Mouse (Mus musculus): ENCODE measurements around the gene Slc19a2. TPM values are rescaled to one million over a fixed set of nuclear protein-coding genes. Genes with fewer than 3 reads are reported as not detected.
A peak's percentile ranks its signal among the peaks of the same experiment; 100 is the strongest.

Gene Slc19a2
- polyA plus RNA-seq, 1 experiment from 2014 or later: 8.6 TPM

GRCm38 (mm10) chr1:164261553-164261952 lies 12.7 kb downstream of the Slc19a2 start:
- H3K9ac ChIP-seq (ENCODE audit: low read depth, low read length): no peak overlapping the region
- H3K27ac ChIP-seq: no peak overlapping the region
- H3K9me3 ChIP-seq (replicated peaks; ENCODE audit: low read length): no peaks in the 10 kb centered on the region
- WGBS: 87% methylated on average over 7 of the region's 7 CpGs
- no peak for TF ChIP-seq CTCF (IDR thresholded peaks at IDR 0.05; ENCODE audit: low read depth)
- no peak overlapping the region for H3K4me3 ChIP-seq (replicated peaks; ENCODE audit: low read depth, low read length)
- H3K36me3 ChIP-seq (ENCODE audit: insufficient read depth, low read length): peaks cover 22% of the 10 kb centered on the region
- H3K4me2 ChIP-seq (ENCODE audit: low read length): no peak overlapping the region
- no peaks in the 10 kb centered on the region for H3K27me3 ChIP-seq (ENCODE audit: insufficient read depth, low read length)
- DNase-seq (ENCODE audit: low spot score) (no peak), ATAC-seq (replicated peaks; ENCODE audit: low FRiP score, low read depth) (no peak)
- no peaks in the 10 kb centered on the region for H3K4me1 ChIP-seq (replicated peaks; ENCODE audit: insufficient read depth, low read length)

- TF ChIP-seq CTCF (IDR thresholded peaks at IDR 0.05; ENCODE audit: low read depth): no peak
- no peak for ATAC-seq (replicated peaks; ENCODE audit: low FRiP score, low read depth)
- 86% methylated on average over 7 of the region's 7 CpGs for WGBS
- H3K9me3 ChIP-seq (replicated peaks; ENCODE audit: low read length): no peaks in the 10 kb centered on the region
- H3K4me1 ChIP-seq (replicated peaks; ENCODE audit: insufficient read depth, low read length): 0 out of 2 replicates have a peak, but pooled peaks cover 3% of the 10 kb centered on the region
- no peak overlapping the region for H3K4me3 ChIP-seq (replicated peaks; ENCODE audit: low read depth, low read length)
- H3K27ac ChIP-seq: no peak overlapping the region
- H3K9ac ChIP-seq (ENCODE audit: low read depth, low read length): no peak overlapping the region
- H3K4me2 ChIP-seq (ENCODE audit: low read length): no peak overlapping the region
- DNase-seq (ENCODE audit: low spot score): no peak
- H3K27me3 ChIP-seq (ENCODE audit: insufficient read depth, low read length): no peaks in the 10 kb centered on the region
- H3K36me3 ChIP-seq (ENCODE audit: insufficient read depth, low read length): no peaks in the 10 kb centered on the region
These were observed 22.1 kb downstream of the Slc19a2 start for GRCm38 (mm10) chr1:164270941-164271340.

- Histone ChIP-seq H3K4me1 (replicated peaks; ENCODE audit: insufficient read depth, low read length) (0 out of 2 replicates have a peak, but pooled peaks cover 3% of the 10 kb centered on the region), H3K4me3 (replicated peaks; ENCODE audit: low read depth, low read length) (no peak overlapping the region), H3K4me2 (ENCODE audit: low read length) (no peak overlapping the region), H3K27me3 (ENCODE audit: insufficient read depth, low read length) (no peaks in the 10 kb centered on the region), H3K36me3 (ENCODE audit: insufficient read depth, low read length) (no peaks in the 10 kb centered on the region), H3K27ac (no peak overlapping the region), H3K9me3 (replicated peaks; ENCODE audit: low read length) (no peaks in the 10 kb centered on the region), H3K9ac (ENCODE audit: low read depth, low read length) (no peak overlapping the region)
- DNase-seq (ENCODE audit: low spot score) (no peak), ATAC-seq (replicated peaks; ENCODE audit: low FRiP score, low read depth) (no peak)
- WGBS: 73% methylated on average over 6 of the region's 6 CpGs
- TF ChIP-seq CTCF (IDR thresholded peaks at IDR 0.05; ENCODE audit: low read depth): no peak
These were observed 24.8 kb downstream of the Slc19a2 start for GRCm38 (mm10) chr1:164273659-164274058.

- Histone ChIP-seq H3K27ac (no peak within 1 kb of the TSS; the same call in 1 of the 2 replicates), H3K9me3 (replicated peaks; ENCODE audit: low read length) (no peaks in the 10 kb centered on the region), H3K4me2 (ENCODE audit: low read length) (peak within 1 kb of the TSS; percentile 87), H3K27me3 (ENCODE audit: insufficient read depth, low read length) (no peaks in the 10 kb centered on the region), H3K9ac (ENCODE audit: low read depth, low read length) (peak within 1 kb of the TSS; percentile 67), H3K4me3 (replicated peaks; ENCODE audit: low read depth, low read length) (peak within 1 kb of the TSS; percentile 57), H3K36me3 (ENCODE audit: insufficient read depth, low read length) (no peaks in the 10 kb centered on the region), H3K4me1 (replicated peaks; ENCODE audit: insufficient read depth, low read length) (0 out of 2 replicates have a peak, but pooled peaks cover 3% of the 10 kb centered on the region)
- DNase-seq (ENCODE audit: low spot score) (peak; percentile 90), ATAC-seq (replicated peaks; ENCODE audit: low FRiP score, low read depth) (peak; percentile 96)
- under 1% methylated on average over 31 of the region's 31 CpGs for WGBS
- peak; percentile 32; the same call in 1 of the 2 replicates for TF ChIP-seq CTCF (IDR thresholded peaks at IDR 0.05; ENCODE audit: low read depth)
These were observed 26.7 kb downstream of the Slc19a2 start, which contains the start of gene Ccdc181 for GRCm38 (mm10) chr1:164275455-164275954. Gene Ccdc181, plus strand, starts transcription at chr1:164275585.

GRCm38 (mm10) chr1:164276552-164276951 lies 27.7 kb downstream of the Slc19a2 start:
- TF ChIP-seq CTCF (IDR thresholded peaks at IDR 0.05; ENCODE audit: low read depth): no peak
- 84% methylated on average over 3 of the region's 3 CpGs for WGBS
- no peak overlapping the region for H3K9ac ChIP-seq (ENCODE audit: low read depth, low read length)
- no peaks in the 10 kb centered on the region for H3K36me3 ChIP-seq (ENCODE audit: insufficient read depth, low read length)
- DNase-seq (ENCODE audit: low spot score): no peak
- H3K4me3 ChIP-seq (replicated peaks; ENCODE audit: low read depth, low read length): no peak overlapping the region
- H3K4me2 ChIP-seq (ENCODE audit: low read length): no peak overlapping the region
- H3K27ac ChIP-seq: no peak overlapping the region
- no peaks in the 10 kb centered on the region for H3K9me3 ChIP-seq (replicated peaks; ENCODE audit: low read length)
- H3K4me1 ChIP-seq (replicated peaks; ENCODE audit: insufficient read depth, low read length): 0 out of 2 replicates have a peak, but pooled peaks cover 3% of the 10 kb centered on the region
- ATAC-seq (replicated peaks; ENCODE audit: low FRiP score, low read depth): no peak
- H3K27me3 ChIP-seq (ENCODE audit: insufficient read depth, low read length): no peaks in the 10 kb centered on the region

GRCm38 (mm10) chr1:164279332-164279731 lies 30.5 kb downstream of the Slc19a2 start:
- ATAC-seq (replicated peaks; ENCODE audit: low FRiP score, low read depth) (no peak), DNase-seq (ENCODE audit: low spot score) (no peak)
- Histone ChIP-seq H3K9me3 (replicated peaks; ENCODE audit: low read length) (no peaks in the 10 kb centered on the region), H3K4me2 (ENCODE audit: low read length) (no peak overlapping the region), H3K4me1 (replicated peaks; ENCODE audit: insufficient read depth, low read length) (0 out of 2 replicates have a peak, but pooled peaks cover 3% of the 10 kb centered on the region), H3K27ac (no peak overlapping the region), H3K9ac (ENCODE audit: low read depth, low read length) (no peak overlapping the region), H3K4me3 (replicated peaks; ENCODE audit: low read depth, low read length) (no peak overlapping the region), H3K27me3 (ENCODE audit: insufficient read depth, low read length) (no peaks in the 10 kb centered on the region), H3K36me3 (ENCODE audit: insufficient read depth, low read length) (no peaks in the 10 kb centered on the region)
- no peak for TF ChIP-seq CTCF (IDR thresholded peaks at IDR 0.05; ENCODE audit: low read depth)
- WGBS: 68% methylated on average over 4 of the region's 4 CpGs

GRCm38 (mm10) chr1:164284007-164284406 lies 35.2 kb downstream of the Slc19a2 start:
- H3K9me3 ChIP-seq (replicated peaks; ENCODE audit: low read length): no peaks in the 10 kb centered on the region
- no peak for TF ChIP-seq CTCF (IDR thresholded peaks at IDR 0.05; ENCODE audit: low read depth)
- no peak overlapping the region for H3K4me2 ChIP-seq (ENCODE audit: low read length)
- H3K27me3 ChIP-seq (ENCODE audit: insufficient read depth, low read length): no peaks in the 10 kb centered on the region
- no peak overlapping the region for H3K27ac ChIP-seq
- H3K4me3 ChIP-seq (replicated peaks; ENCODE audit: low read depth, low read length): no peak overlapping the region
- H3K36me3 ChIP-seq (ENCODE audit: insufficient read depth, low read length): no peaks in the 10 kb centered on the region
- DNase-seq (ENCODE audit: low spot score): no peak
- no peak overlapping the region for H3K9ac ChIP-seq (ENCODE audit: low read depth, low read length)
- no peaks in the 10 kb centered on the region for H3K4me1 ChIP-seq (replicated peaks; ENCODE audit: insufficient read depth, low read length)
- no peak for ATAC-seq (replicated peaks; ENCODE audit: low FRiP score, low read depth)
- 94% methylated on average over 3 of the region's 3 CpGs for WGBS

All from kidney, postnatal 0 days (tissue).